Comparison of ENCODE assay signal across 9 mouse cellular contexts in genomic region chrX:160609849-160610248, GRCm38 (mm10).
DNase-seq lines count a peak whose midpoint lies in the region; ATAC-seq lines count a peak whose summit lies in the region.
"Had no signal": no experiment of that assay in that cellular context is flagged by ENCODE, and none has a peak within 500 bp of the region (broad histone marks: within the 10 kb centered on the region; RNA-seq: fewer than 3 reads in every experiment).

No protein-coding gene starts in this region.

- no peak for ATAC-seq in midbrain, embryonic 14.5 days (ENCODE audit: low FRiP score, low TSS enrichment)
- peak; percentile 99 for ATAC-seq in megakaryocyte progenitor cell, adult 5-6 weeks (replicated peaks; ENCODE audit: poor library complexity)

- H3K27me3 ChIP-seq in midbrain, embryonic 10.5 days (ENCODE audit: low read depth, poor library complexity, severe bottlenecking), result peaks cover 68% of the 10 kb centered on the region
- no peaks in the 10 kb centered on the region for H3K27me3 ChIP-seq in midbrain, embryonic 14.5 days (ENCODE audit: control insufficient read depth, insufficient read depth, low read length)
- H3K27me3 ChIP-seq in embryonic facial prominence, embryonic 10.5 days (replicated peaks; ENCODE audit: low read depth, poor library complexity, severe bottlenecking), result peaks cover 69% of the 10 kb centered on the region

- no peak overlapping the region for H3K27ac ChIP-seq in midbrain, embryonic 10.5 days (replicated peaks)
- no peak overlapping the region for H3K27ac ChIP-seq in midbrain, embryonic 14.5 days (replicated peaks; ENCODE audit: low read depth, low read length)
- no peak overlapping the region for H3K27ac ChIP-seq in embryonic facial prominence, embryonic 10.5 days (replicated peaks)

- WGBS in midbrain, embryonic 10.5 days, result 43% methylated on average over 3 of the region's 3 CpGs
- 43% methylated on average over 3 of the region's 3 CpGs for WGBS in midbrain, embryonic 14.5 days
- 41% methylated on average over 3 of the region's 3 CpGs for WGBS in embryonic facial prominence, embryonic 10.5 days

- no peak overlapping the region for H3K4me2 ChIP-seq in midbrain, embryonic 14.5 days (ENCODE audit: low read length)

- H3K4me1 ChIP-seq in midbrain, embryonic 10.5 days, result peaks cover 11% of the 10 kb centered on the region
- H3K4me1 ChIP-seq in midbrain, embryonic 14.5 days (ENCODE audit: control insufficient read depth, insufficient read depth, low read length), result no peaks in the 10 kb centered on the region
- H3K4me1 ChIP-seq in embryonic facial prominence, embryonic 10.5 days, result no peaks in the 10 kb centered on the region
- H3K4me1 ChIP-seq: megakaryocyte, embryonic 14.5 days had no signal

- peak; percentile 57 for DNase-seq in adrenal gland, postnatal 14 days
- no peak for DNase-seq in adrenal gland, adult 8-10 months
- DNase-seq in midbrain, embryonic 10.5 days (ENCODE audit: low spot score), result peak; percentile 44
- no peak for DNase-seq in midbrain, embryonic 14.5 days
- DNase-seq in embryonic facial prominence, embryonic 10.5 days (ENCODE audit: low spot score), result peak; percentile 50
- DNase-seq in frontal cortex, postnatal 25 days (ENCODE audit: low spot score in 2 of 2), result no peak
- DNase-seq in yolk sac, embryonic 10.5 days (ENCODE audit: low spot score), result no peak

- no peak overlapping the region for H3K9ac ChIP-seq in midbrain, embryonic 14.5 days (replicated peaks; ENCODE audit: low read length)

- H3K4me3 ChIP-seq in midbrain, embryonic 10.5 days, result no peak overlapping the region
- no peak overlapping the region for H3K4me3 ChIP-seq in midbrain, embryonic 14.5 days (replicated peaks; ENCODE audit: low read depth, low read length)
- H3K4me3 ChIP-seq in embryonic facial prominence, embryonic 10.5 days, result no peak overlapping the region
- H3K4me3 ChIP-seq: megakaryocyte, embryonic 14.5 days had no signal

- no peaks in the 10 kb centered on the region for H3K36me3 ChIP-seq in midbrain, embryonic 10.5 days
- no peaks in the 10 kb centered on the region for H3K36me3 ChIP-seq in midbrain, embryonic 14.5 days (ENCODE audit: control insufficient read depth, insufficient read depth, low read length)
- H3K36me3 ChIP-seq in embryonic facial prominence, embryonic 10.5 days (replicated peaks), result no peaks in the 10 kb centered on the region

- no peaks in the 10 kb centered on the region for H3K9me3 ChIP-seq in midbrain, embryonic 10.5 days (replicated peaks)
- no peaks in the 10 kb centered on the region for H3K9me3 ChIP-seq in midbrain, embryonic 14.5 days (ENCODE audit: control insufficient read depth, low read length)
- H3K9me3 ChIP-seq in embryonic facial prominence, embryonic 10.5 days, result no peaks in the 10 kb centered on the region
- H3K9me3 ChIP-seq: megakaryocyte, embryonic 14.5 days had no signal

Comparison
In these comparisons a context has a peak if more than half of its experiments do, and no peak if none do; other contexts are left out.
1. DNase-seq: peak in adrenal gland, postnatal 14 days (single experiment), midbrain, embryonic 10.5 days (single experiment) and embryonic facial prominence, embryonic 10.5 days (single experiment); none in adrenal gland, adult 8-10 months (single experiment), midbrain, embryonic 14.5 days (single experiment), frontal cortex, postnatal 25 days (0 of 2) and yolk sac, embryonic 10.5 days (single experiment).